Comparison of ENCODE assay signal across 8 mouse cellular contexts in genomic region chrX:71214441-71215112, GRCm38 (mm10). TPM values are rescaled to one million over a fixed set of nuclear protein-coding genes. Genes with fewer than 3 reads are reported as not detected.
DNase-seq lines count a peak whose midpoint lies in the region; ATAC-seq lines count a peak whose summit lies in the region.

No protein-coding gene starts in this region.

- WGBS in hindbrain, embryonic 15.5 days, result 25% methylated on average over 20 of the region's 20 CpGs

- H3K4me3 ChIP-seq in hindbrain, embryonic 15.5 days, result peak overlapping the region; percentile 53

- H3K4me1 ChIP-seq in hindbrain, embryonic 15.5 days (replicated peaks), result no peaks in the 10 kb centered on the region

- no peak overlapping the region; the same call in 1 of the 2 replicates for H3K27ac ChIP-seq in hindbrain, embryonic 15.5 days (replicated peaks)

- peak; percentile 81 for DNase-seq in T-cell, adult 2 months (ENCODE audit: low spot score)
- DNase-seq in cerebellum, postnatal 36 days, result peak; percentile 76 to 82
- DNase-seq in frontal cortex, postnatal 36 days (ENCODE audit: low spot score in 2 of 2), result peak; percentile 73 to 83
- peak; percentile 84 for DNase-seq in left cerebral cortex, adult 11 months (ENCODE audit: low spot score)
- peak; percentile 88 to 93 for DNase-seq in lung, postnatal 4 days
- peak; percentile 72 to 75 for DNase-seq in right cerebral cortex, adult 2 months (ENCODE audit: low spot score in 2 of 2)
- DNase-seq in urinary bladder, postnatal 14 days (ENCODE audit: low spot score), result peak; percentile 82

- no peaks in the 10 kb centered on the region for H3K36me3 ChIP-seq in hindbrain, embryonic 15.5 days

- ATAC-seq in hindbrain, embryonic 15.5 days (ENCODE audit: low FRiP score, low read depth), result peak; percentile 98

- H3K9ac ChIP-seq in hindbrain, embryonic 15.5 days, result peak overlapping the region; percentile 43

- no peaks in the 10 kb centered on the region for H3K9me3 ChIP-seq in hindbrain, embryonic 15.5 days

- no peaks in the 10 kb centered on the region for H3K27me3 ChIP-seq in hindbrain, embryonic 15.5 days

- H3K4me2 ChIP-seq in hindbrain, embryonic 15.5 days, result peak overlapping the region; percentile 72

RNA-seq across cellular contexts. Expression of gene Mtm1, which starts 4.0 kb away (rescaled TPM):
- polyA plus RNA-seq in hindbrain, embryonic 15.5 days (2015; fragmentation: Nextera tagmentation; extraction: Ambion mirVana), result 4.4 and 4.8 TPM in 2 replicates
